Mouse (Mus musculus) embryonic facial prominence, embryonic 13.5 days (tissue): ENCODE results near the gene Prickle4. TPM values are rescaled to one million over a fixed set of nuclear protein-coding genes. Genes with fewer than 3 reads are reported as not detected.

ENCODE experiments used
- ATAC-seq: fragments of 200-750 bp; cut with Nextera tagmentation; 2 replicates; pipeline ENCODE4 v1.8.0; 2017; ENCODE audit warnings: low read depth; ENCODE audit not compliant: insufficient number of reproducible peaks, insufficient read depth, low FRiP score, low TSS enrichment
- H3K27ac ChIP-seq: fragments of 300-500 bp; sonication (generic); 2 replicates; pipeline ENCODE4 v1.5.1; 2015; ENCODE audit warnings: moderate library complexity, mild to moderate bottlenecking, inconsistent platforms
- H3K27me3 ChIP-seq: fragments of 300-500 bp; sonication (generic); 2 replicates; pipeline ENCODE4 v1.6.1; 2015; ENCODE audit warnings: mild to moderate bottlenecking, inconsistent platforms
- H3K36me3 ChIP-seq: fragments of 300-500 bp; sonication (generic); 2 replicates; pipeline ENCODE4 v1.6.1; 2015; ENCODE audit warnings: mild to moderate bottlenecking, inconsistent platforms
- H3K4me1 ChIP-seq: fragments of 300-500 bp; sonication (generic); 2 replicates; pipeline ENCODE4 v1.6.1; 2015; ENCODE audit warnings: inconsistent platforms
- H3K4me2 ChIP-seq: fragments of 300-500 bp; sonication (generic); 2 replicates; pipeline ENCODE4 v1.6.1; 2015; ENCODE audit warnings: moderate library complexity, mild to moderate bottlenecking, inconsistent platforms
- H3K4me3 ChIP-seq: fragments of 300-500 bp; sonication (generic); 2 replicates; pipeline ENCODE4 v1.5.1; 2015; ENCODE audit warnings: mild to moderate bottlenecking, inconsistent platforms
- H3K9ac ChIP-seq: fragments of 300-500 bp; sonication (generic); 2 replicates; pipeline ENCODE4 v1.6.1; 2015; ENCODE audit warnings: mild to moderate bottlenecking, inconsistent platforms
- H3K9me3 ChIP-seq: fragments of 300-500 bp; sonication (generic); 2 replicates; pipeline ENCODE4 v1.6.1; 2016; ENCODE audit warnings: inconsistent platforms
- WGBS: fragments of 180-500 bp; shearing (Covaris S2); methylation state at CpG from one replicate; pipeline ENCODE4 v1.1.7; 2015; ENCODE audit warnings: mixed read lengths; 5-methylcytosine and 5-hydroxymethylcytosine counted together
- polyA plus RNA-seq: library from polyadenylated mRNA; unstranded; fragments of >200 nt; fragmentation: Nextera tagmentation; extraction: Ambion mirVana; gene quantifications from 2 replicates; pipeline ENCODE4 v1.2.1, GENCODE M21; 2015

Prickle4 gene
- polyA plus RNA-seq, 1 experiment from 2014 or later: 0.60 TPM

- H3K4me1 ChIP-seq: no peaks in the 10 kb centered on the region
- H3K9me3 ChIP-seq: no peaks in the 10 kb centered on the region
- H3K9ac ChIP-seq: no peak overlapping the region
- H3K36me3 ChIP-seq: no peaks in the 10 kb centered on the region
- no peak overlapping the region for H3K4me2 ChIP-seq
- 55% methylated on average over 24 of the region's 24 CpGs for WGBS
- no peak overlapping the region for H3K27ac ChIP-seq
- no peak overlapping the region for H3K4me3 ChIP-seq
- ATAC-seq: no peak
- no peaks in the 10 kb centered on the region; the same call in 1 of the 2 replicates for H3K27me3 ChIP-seq
Measured at GRCm38 (mm10) chr17:47730633-47731575, 36.4 kb upstream of the Prickle4 start.

GRCm38 (mm10) chr17:47726566-47726965 is 32.0 kb upstream of the Prickle4 start, which contains the start of gene Pgc:
Gene Pgc (plus strand): TSS chr17:47726842.
- Histone ChIP-seq H3K27me3 (no peaks in the 10 kb centered on the region; the same call in 1 of the 2 replicates), H3K27ac (no peak within 1 kb of the TSS), H3K36me3 (no peaks in the 10 kb centered on the region), H3K4me3 (no peak within 1 kb of the TSS), H3K4me2 (no peak within 1 kb of the TSS), H3K9me3 (no peaks in the 10 kb centered on the region), H3K9ac (no peak within 1 kb of the TSS), H3K4me1 (no peaks in the 10 kb centered on the region)
- 82% methylated on average over 11 of the region's 11 CpGs for WGBS
- no peak for ATAC-seq

GRCm38 (mm10) chr17:47721183-47721582 is 26.6 kb upstream of the Prickle4 start:
- H3K27ac ChIP-seq: no peak overlapping the region
- H3K4me2 ChIP-seq: no peak overlapping the region
- no peak overlapping the region for H3K9ac ChIP-seq
- H3K9me3 ChIP-seq: no peaks in the 10 kb centered on the region
- H3K27me3 ChIP-seq: no peaks in the 10 kb centered on the region
- no peak overlapping the region for H3K4me3 ChIP-seq
- no peaks in the 10 kb centered on the region for H3K4me1 ChIP-seq
- WGBS: 89% methylated on average over 4 of the region's 4 CpGs
- no peak for ATAC-seq
- H3K36me3 ChIP-seq: no peaks in the 10 kb centered on the region

- Histone ChIP-seq H3K9me3 (no peaks in the 10 kb centered on the region), H3K27ac (no peak overlapping the region), H3K9ac (no peak overlapping the region; the same call in 1 of the 2 replicates), H3K4me3 (no peak overlapping the region), H3K4me1 (no peaks in the 10 kb centered on the region), H3K4me2 (no peak overlapping the region), H3K27me3 (no peaks in the 10 kb centered on the region), H3K36me3 (no peaks in the 10 kb centered on the region)
- no peak for ATAC-seq
- 43% methylated on average over 3 of the region's 3 CpGs for WGBS
Measured at GRCm38 (mm10) chr17:47715037-47715436, 20.5 kb upstream of the Prickle4 start.

- Histone ChIP-seq H3K27ac (no peak overlapping the region), H3K36me3 (no peaks in the 10 kb centered on the region), H3K27me3 (no peaks in the 10 kb centered on the region), H3K4me1 (no peaks in the 10 kb centered on the region), H3K4me2 (peak overlapping the region; percentile 3; the same call in 1 of the 2 replicates), H3K9me3 (no peaks in the 10 kb centered on the region), H3K4me3 (no peak overlapping the region), H3K9ac (no peak overlapping the region)
- WGBS: 44% methylated on average over 11 of the region's 22 CpGs
- no peak for ATAC-seq
Measured at GRCm38 (mm10) chr17:47712889-47713571, 18.5 kb upstream of the Prickle4 start.

- Histone ChIP-seq H3K4me3 (no peak overlapping the region), H3K9me3 (no peaks in the 10 kb centered on the region), H3K27me3 (no peaks in the 10 kb centered on the region), H3K27ac (no peak overlapping the region), H3K4me1 (no peaks in the 10 kb centered on the region), H3K4me2 (no peak overlapping the region), H3K9ac (no peak overlapping the region), H3K36me3 (no peaks in the 10 kb centered on the region)
- 54% methylated on average over 6 of the region's 6 CpGs for WGBS
- ATAC-seq: no peak
Measured at GRCm38 (mm10) chr17:47711883-47712282, 17.3 kb upstream of the Prickle4 start.

GRCm38 (mm10) chr17:47710036-47710435 is 15.5 kb upstream of the Prickle4 start:
- H3K9ac ChIP-seq: no peak overlapping the region
- WGBS: 76% methylated on average over 3 of the region's 3 CpGs
- no peak overlapping the region for H3K4me2 ChIP-seq
- no peaks in the 10 kb centered on the region for H3K4me1 ChIP-seq
- H3K9me3 ChIP-seq: no peaks in the 10 kb centered on the region
- H3K4me3 ChIP-seq: no peak overlapping the region
- no peaks in the 10 kb centered on the region for H3K27me3 ChIP-seq
- no peak overlapping the region for H3K27ac ChIP-seq
- no peaks in the 10 kb centered on the region for H3K36me3 ChIP-seq
- no peak for ATAC-seq

- ATAC-seq: no peak
- H3K4me2 ChIP-seq: no peak overlapping the region
- H3K27me3 ChIP-seq: no peaks in the 10 kb centered on the region
- WGBS: 79% methylated on average over 4 of the region's 4 CpGs
- H3K27ac ChIP-seq: no peak overlapping the region
- no peaks in the 10 kb centered on the region for H3K4me1 ChIP-seq
- H3K9me3 ChIP-seq: no peaks in the 10 kb centered on the region
- H3K4me3 ChIP-seq: no peak overlapping the region
- H3K9ac ChIP-seq: no peak overlapping the region
- H3K36me3 ChIP-seq: 0 out of 2 replicates have a peak, but pooled peaks cover 4% of the 10 kb centered on the region
Measured at GRCm38 (mm10) chr17:47708972-47709371, 14.4 kb upstream of the Prickle4 start.

GRCm38 (mm10) chr17:47707961-47708360 is 13.4 kb upstream of the Prickle4 start:
- no peak for ATAC-seq
- Histone ChIP-seq H3K4me3 (no peak overlapping the region), H3K4me1 (0 out of 2 replicates have a peak, but pooled peaks cover under 1% of the 10 kb centered on the region), H3K4me2 (no peak overlapping the region), H3K9ac (no peak overlapping the region), H3K27me3 (peaks cover 5% of the 10 kb centered on the region; the same call in 1 of the 2 replicates), H3K36me3 (peaks cover 13% of the 10 kb centered on the region), H3K27ac (no peak overlapping the region), H3K9me3 (no peaks in the 10 kb centered on the region)
- 79% methylated on average over 3 of the region's 3 CpGs for WGBS

GRCm38 (mm10) chr17:47706196-47706595 is 11.7 kb upstream of the Prickle4 start:
- Histone ChIP-seq H3K4me3 (no peak overlapping the region), H3K9ac (no peak overlapping the region), H3K9me3 (no peaks in the 10 kb centered on the region), H3K36me3 (peaks cover 30% of the 10 kb centered on the region), H3K4me1 (0 out of 2 replicates have a peak, but pooled peaks cover 5% of the 10 kb centered on the region), H3K4me2 (no peak overlapping the region), H3K27me3 (peaks cover 19% of the 10 kb centered on the region), H3K27ac (no peak overlapping the region)
- 57% methylated on average over 1 of the region's 1 CpGs for WGBS
- ATAC-seq: no peak

- Histone ChIP-seq H3K27me3 (peaks cover 19% of the 10 kb centered on the region), H3K36me3 (peaks cover 44% of the 10 kb centered on the region), H3K27ac (no peak overlapping the region), H3K4me2 (no peak overlapping the region), H3K9me3 (no peaks in the 10 kb centered on the region), H3K4me3 (no peak overlapping the region), H3K9ac (no peak overlapping the region), H3K4me1 (0 out of 2 replicates have a peak, but pooled peaks cover 5% of the 10 kb centered on the region)
- ATAC-seq: no peak
- 84% methylated on average over 4 of the region's 4 CpGs for WGBS
Measured at GRCm38 (mm10) chr17:47704692-47705091, 10.2 kb upstream of the Prickle4 start.
